Mouse (Mus musculus) induced T-regulatory cell, adult 2 months (primary cell): ENCODE data around the gene Ptk7.
A peak's percentile ranks its signal among the peaks of the same experiment; 100 is the strongest.

Source experiments
- DNase-seq: peaks from one replicate; pipeline ENCODE4 v3.0.0-alpha.2; 2012; ENCODE audit warnings: low read depth

Ptk7 gene

DNA sequence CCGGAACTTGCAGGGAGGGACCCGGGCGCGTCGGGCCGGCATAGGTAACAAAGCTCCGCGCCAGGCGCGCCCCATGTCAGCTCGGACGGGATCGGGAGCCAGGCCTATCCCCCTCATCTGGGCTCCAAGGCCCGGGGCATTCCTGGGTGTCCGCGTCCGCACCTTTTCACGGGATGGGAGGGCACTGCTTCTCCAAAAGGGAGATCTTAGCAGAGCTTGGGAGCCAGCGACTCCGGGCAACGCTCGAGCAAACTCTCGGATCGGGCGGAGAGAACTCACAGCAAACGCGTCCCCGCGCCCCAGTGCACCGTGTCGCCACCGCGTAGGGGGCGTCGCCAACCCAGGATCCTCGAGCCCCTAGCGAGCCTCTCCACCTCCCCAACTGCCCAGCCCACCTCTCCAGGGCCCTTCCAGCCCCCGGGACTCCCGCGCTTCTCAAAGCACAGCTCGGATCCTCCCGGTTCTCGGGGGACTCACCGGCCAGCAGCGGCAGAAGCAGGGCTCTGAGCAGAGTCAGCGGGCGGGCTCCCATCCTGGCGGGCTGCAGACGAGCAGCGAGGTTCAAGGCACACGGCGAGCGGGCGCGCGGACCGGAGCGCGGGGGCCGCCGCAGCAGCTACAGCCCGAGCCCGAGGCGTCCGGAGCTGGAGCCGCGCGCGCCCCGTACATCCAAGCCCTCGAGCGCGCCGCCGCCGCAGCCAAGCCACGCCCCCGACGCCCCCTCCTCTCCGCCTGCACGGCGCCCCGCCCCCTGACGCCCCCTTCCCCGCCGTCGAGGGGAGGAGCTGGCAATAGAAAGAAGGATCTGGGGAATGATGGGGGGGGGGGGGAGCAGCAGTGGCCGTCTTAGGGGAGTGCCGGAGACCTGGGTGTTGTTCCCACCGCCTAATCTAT lies at the start of gene Ptk7:
Gene Ptk7, minus strand, starts transcription at position 714 of the 894 bp plus-strand sequence.
- no peak for DNase-seq

DNA sequence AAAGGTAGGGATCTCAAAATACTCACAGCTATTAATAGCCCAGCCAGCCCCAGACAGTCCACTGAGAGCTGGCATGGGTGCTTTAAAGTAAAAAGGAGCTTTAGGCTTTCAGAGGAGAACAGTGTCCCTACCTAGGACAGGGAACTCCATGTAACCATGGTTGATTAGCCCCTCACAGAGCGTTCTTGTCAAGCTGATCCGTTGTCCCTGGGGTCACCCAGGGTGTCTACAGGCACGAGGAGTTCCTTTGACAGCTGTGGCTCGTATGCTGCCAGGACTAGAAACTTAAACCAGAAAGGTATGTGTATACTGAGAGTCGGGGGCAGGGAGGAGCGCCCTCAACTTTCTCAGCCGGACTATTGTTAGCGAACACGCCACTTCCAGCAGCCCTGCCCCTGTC lies 49.6 kb upstream of the Ptk7 start:
- DNase-seq: no peak

DNA sequence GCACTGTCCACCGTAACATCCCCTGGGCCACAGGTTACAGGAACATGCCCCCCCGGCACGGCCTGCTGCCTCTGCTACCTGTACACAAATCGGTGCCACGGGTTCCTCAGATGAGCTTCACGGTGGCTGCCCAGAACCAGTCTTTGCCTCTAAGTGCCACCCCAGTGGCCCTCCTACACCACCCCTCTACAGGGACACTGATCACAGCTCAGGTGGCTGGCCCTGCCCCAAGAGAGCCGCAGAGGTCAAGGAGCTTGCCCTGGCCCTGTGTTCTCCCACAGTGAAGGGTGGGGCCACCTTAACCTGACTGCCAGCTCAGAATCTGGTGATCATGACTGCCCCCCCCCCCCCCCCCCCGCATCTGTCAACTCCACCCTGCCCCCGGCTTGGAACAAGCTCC lies 49.1 kb upstream of the Ptk7 start, which contains the start of gene Mea1:
Gene Mea1, plus strand, starts transcription at position 378 of the 400 bp plus-strand sequence.
- DNase-seq: no peak

DNA sequence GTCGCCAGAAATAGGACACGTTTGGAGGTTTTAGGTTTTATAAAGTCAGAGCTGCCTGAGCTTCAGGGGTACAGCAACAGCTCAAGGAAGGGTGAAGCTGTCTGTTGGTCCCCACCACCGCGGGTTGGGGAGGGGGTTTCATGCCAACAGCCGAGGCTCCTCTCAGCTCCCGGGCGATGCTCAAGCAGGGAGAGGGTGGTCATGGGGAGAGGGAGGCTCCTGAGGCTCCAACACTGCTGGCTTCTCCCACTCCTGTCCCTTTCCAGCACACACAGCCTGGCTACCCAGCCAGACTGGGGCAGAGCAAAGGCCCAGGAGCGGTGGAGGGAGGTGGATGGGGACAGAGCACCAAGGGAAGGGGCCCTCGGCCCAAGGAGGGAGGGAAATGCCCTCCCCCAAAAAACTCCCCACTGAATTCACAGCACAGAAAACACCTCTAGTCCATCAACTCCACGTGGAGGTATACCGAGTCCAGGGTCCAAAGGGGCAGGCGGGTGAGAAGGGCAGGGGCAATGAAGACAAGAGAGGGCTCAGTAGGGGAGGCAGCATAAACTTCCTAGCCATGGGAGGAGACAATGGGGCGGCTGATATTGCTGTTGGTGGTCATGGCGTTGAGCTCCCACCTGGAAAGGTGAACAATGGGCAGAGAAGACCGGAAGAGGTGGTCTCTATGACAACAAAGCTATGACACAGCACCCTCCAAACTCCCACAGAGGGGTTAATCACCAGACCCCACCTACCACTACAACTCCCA lies 45.4 kb upstream of the Ptk7 start:
- peak; percentile 22 for DNase-seq

DNA sequence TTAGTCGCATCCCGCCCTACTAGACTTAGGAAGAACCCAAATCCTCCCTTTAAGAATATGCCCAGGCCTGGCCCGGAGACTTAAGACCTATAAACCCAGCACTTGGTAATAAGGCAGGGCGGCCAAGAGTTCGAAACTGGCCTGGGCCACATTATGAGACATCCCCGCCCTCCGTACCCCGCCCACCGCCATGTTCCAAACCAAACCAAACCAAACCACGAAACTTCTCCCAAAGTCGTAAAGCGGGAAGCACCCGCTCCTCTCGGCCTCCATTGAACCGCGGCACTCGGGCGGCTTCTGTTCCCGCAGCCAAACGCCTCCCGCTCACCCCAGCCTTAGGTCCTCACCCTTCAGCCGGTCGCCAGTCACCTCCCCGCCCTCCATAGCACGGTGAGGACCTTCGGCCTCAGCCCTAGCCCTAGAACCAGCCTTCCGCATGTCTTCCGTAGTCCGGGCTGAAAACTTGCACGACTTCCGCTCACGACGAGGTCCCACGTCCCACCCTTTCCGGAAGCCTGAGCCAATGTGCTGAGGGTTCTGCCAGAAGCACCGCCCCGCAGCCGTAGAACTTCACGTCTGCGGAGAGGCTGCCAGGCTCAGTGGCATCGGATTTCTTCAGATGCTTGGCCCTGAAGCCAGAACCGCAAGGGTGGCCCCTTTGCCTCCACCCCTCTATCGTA lies 44.7 kb upstream of the Ptk7 start, which contains the start of gene Rrp36:
Gene Rrp36, minus strand, starts transcription at position 503 of the 680 bp plus-strand sequence.
- peak; percentile 96 for DNase-seq

DNA sequence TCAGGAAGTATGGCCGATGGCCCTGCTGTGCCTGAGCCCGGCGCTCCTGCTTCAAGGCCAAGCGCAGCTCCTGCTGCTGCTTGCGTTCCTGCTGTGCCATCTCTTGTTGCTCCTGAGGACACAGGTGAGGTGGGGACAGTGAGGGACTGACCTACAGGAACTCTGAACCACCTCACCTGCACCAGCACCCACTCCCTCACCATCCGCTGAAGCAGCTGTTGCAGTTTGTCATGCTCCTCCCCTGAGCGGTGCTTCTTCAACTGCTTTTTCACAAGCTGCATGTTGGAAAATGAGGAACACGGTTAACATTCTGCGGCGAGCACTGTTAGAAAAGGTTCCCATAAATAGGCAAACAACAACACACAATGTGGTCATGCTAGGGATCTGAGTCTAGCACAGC lies 40.6 kb upstream of the Ptk7 start:
- no peak for DNase-seq

DNA sequence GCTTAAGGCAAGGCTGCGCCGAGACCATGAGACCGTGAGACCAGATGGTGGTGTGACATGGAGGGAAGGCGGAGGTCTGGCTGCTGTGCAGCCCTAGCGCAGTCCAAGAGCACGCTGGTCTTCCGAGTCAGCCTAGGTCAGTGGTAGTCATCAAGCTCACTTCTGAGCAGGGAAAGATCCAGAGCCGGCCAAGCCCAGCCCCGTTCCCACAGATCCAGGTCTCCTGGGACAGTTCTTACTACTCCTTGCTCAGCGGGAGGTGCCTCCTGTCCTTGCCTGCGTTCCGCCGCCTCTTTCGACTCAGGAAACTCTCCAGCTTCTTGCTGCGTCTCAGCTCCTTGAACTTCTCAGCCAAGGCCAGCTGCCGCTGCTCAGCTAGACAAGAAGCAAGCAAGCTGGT lies 38.4 kb upstream of the Ptk7 start:
- no peak for DNase-seq

DNA sequence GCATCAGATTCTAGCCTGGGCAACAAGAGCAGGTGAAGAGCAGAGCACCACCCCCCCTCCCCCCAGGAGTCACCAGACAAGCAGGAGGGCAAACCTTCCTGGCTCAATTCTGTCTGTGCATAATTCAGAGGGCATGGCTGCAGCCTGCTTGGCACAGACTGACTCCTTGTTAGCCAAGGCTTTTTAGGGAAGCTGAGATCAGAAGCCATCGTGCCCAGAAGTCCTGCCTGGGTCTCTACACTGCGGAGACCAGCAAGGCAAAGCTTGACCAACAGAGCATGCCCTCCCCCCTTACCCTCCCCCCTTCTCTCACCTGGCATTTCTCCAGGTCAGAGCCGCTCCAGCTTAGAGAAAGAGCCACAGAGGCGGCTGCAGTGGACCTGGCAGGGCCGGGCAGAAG lies 33.4 kb upstream of the Ptk7 start:
- DNase-seq: no peak

DNA sequence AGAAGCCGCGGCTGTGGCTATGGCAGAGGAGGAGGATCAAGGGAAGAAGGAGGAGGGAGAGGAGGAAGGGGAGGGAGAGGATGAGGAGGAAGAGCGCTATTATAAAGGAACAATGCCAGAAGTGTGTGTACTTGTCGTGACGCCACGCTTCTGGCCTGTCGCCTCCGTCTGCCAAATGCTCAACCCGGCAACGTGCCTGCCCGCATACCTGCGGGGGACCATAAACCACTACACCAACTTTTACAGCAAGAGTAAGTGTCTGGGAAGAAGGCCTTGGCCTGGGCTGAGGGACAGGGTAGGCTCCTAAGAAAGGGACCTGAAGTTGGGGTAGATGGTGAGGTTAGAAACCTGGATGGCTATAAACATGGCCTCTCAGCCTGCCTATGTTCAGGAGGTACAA lies 32.7 kb upstream of the Ptk7 start:
- no peak for DNase-seq

DNA sequence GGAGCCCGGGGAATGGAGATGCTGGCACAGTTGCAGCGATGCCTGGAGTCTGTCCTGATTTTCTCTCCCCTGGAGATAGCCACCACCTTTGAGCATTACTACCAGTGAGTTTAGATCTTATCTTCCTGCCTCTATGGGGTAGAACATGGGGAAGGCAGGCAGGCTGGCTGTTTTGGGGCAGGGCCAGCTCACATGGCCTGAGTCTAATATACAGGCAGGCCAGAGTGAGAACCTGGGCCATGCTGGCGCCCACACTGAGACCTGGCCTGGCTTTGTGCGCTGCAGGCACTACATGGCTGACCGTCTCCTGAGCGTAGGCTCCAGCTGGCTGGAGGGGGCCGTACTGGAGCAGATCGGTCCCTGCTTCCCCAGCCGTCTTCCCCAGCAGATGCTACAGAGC lies 32.0 kb upstream of the Ptk7 start:
- DNase-seq: no peak

DNA sequence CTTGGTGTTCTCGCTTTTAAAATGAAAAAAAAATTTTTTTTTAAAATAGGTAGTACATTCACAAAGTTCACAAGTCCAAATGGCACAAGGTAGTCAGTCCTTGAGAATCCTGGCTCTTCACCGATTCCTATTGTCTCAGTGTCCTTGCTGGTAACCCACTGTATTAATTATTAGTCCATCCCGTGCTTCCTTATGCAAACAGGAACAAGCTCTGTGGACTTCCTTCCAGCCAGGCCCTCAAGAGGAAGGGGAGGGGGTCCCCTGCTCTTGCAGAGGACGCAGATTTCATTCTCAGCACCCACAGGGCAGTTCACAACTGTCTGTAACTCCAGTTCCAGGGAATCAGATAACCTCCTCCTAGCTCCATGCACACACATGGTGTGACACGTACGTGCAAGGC lies 26.8 kb upstream of the Ptk7 start:
- no peak for DNase-seq

DNA sequence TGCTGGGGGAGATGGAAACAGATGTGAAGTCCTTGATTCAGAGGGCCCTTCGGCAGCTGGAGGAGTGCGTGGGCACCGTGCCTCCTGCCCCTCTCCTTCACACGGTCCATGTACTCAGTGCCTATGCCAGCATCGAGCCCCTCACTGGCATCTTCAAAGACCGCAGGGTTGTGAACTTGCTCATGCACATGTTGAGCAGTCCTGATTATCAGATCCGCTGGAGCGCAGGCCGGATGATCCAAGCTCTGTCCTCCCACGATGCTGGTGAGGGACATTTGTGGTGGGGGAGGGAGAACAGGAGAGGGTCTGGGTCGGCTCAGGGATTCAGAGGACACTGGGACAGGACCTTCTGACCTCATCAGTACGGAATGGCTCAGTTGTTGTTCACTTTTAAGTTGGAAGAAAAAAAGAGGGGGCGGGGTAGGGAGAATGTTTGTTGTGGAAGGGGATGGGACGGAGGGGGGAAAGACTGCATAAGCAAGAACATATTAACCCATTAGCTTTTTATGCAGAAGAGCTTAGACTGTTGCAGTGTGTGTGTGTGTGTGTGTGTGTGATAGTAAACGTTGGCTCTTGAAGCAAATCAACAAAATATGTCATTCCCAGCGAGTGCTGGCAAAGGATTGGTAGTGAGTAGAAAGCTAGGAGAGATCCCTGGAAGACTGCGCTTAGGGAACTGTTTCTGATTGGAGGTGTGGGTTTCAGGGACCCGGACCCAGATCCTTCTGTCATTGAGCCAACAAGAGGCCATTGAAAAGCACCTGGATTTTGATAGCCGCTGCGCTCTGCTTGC lies 22.6 kb upstream of the Ptk7 start:
- no peak for DNase-seq

DNA sequence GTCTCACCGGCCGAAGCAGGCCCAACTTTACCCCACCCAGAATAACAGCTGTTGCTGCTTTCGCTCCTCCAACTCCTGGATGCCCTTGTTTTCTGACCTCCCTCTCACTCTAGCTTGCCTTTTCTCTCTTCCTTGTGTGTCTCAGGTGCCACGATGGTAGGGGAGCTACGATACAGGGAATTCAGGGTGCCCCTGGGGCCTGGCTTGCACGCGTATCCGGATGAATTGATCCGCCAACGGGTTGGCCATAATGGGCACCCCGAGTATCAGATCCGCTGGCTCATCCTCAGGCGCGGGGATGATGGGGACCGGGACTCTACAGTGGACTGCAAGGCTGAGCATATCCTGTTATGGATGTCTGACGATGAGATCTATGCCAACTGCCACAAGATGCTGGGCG lies 22.0 kb upstream of the Ptk7 start:
- DNase-seq: no peak

DNA sequence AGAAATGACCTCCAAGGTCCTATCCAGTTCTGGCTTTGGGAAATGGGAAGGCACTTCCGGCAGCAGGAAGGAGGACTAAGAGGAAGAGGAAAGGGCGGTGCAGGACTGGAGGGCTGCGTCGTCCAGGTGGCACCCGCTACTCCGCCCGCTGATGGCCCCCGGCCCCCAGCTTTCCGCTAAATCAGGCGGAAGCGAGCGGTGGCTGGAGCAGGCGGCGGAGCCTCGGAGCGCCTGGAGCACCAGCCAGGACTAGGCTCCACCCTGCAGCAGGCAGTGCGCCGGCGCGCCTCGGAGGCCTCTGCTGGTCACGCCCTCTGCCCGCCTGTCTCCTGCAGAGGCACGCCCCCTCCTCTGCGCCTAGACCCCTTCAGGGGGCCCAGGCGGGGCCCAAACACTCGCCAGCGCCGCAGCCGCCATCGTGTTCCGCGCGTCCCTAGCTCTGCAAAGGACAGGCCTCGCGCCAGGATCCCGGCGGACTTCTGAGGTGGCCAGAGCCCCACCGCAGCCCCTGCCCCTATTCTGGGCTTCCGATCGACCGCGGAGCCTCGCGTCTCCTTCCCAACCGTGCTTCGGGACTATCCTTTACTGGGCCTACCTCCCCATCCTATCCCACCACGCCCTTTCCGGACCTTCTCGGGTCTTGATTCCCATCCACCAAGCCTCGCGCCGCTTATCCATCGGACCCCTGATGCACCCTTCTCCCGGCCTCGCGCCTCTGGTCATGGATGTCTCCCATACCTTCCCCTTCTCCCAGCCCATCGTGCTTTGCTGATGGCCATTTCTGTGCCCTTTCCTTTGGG lies 21.1 kb upstream of the Ptk7 start, which contains the start of gene Cul7:
Gene Cul7, plus strand, starts transcription at position 106 of the 800 bp plus-strand sequence.
- peak; percentile 90 for DNase-seq

DNA sequence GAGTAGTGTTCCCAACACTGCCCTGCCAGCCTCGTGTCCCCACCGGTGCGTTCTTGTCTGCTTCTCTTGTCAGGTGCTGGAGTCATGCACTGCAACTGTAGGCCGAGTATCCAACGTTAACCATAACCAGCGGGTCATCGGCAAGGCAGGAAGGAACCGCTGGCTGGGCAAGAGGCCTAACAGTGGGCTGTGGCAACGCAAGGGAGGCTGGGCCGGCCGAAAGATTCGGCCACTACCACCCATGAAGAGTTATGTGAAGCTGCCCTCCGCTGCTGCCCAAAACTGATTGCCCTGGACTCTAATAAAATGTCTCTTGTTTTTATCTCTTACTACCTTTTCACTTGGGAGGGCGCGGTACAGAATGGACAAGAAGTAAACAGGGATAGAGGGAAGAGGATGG lies 20.5 kb upstream of the Ptk7 start:
- DNase-seq: no peak

DNA sequence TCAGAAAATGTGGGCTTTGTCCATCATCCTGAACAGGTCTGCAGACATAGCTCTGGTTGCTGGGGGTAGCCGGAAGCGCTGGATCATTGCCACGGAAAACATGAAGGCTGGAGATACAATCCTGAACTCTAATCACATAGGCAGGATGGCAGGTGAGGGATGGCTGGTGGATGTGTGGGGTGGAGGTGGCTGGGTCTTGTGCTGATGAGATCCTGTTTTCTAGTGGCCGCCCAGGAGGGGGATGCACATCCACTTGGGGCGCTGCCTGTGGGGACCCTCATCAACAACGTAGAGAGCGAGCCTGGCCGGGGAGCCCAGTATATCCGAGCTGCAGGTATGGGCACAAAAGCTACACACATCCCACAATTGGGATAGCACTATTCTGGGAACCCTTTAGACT lies 19.1 kb upstream of the Ptk7 start:
- no peak for DNase-seq

DNA sequence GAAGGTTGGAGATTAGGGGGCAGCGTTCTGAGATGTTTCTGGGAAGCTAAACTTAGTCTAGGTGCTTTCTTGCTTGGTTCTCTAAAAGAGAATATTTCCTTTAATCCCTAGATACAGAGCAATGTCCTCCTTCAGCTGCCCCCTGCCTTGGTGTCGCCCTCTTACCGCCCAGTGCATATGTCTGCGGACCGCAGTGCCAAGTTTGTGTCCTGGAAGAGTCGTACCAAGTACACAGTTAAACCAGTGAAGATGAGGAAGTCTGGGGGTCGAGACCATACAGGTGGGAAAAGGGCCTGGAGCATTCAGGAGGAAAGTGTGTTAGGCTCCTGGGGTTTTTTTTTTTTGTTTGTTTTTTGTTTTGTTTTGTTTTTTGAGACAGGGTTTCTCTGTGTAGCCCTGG lies 18.0 kb upstream of the Ptk7 start:
- no peak for DNase-seq

DNA sequence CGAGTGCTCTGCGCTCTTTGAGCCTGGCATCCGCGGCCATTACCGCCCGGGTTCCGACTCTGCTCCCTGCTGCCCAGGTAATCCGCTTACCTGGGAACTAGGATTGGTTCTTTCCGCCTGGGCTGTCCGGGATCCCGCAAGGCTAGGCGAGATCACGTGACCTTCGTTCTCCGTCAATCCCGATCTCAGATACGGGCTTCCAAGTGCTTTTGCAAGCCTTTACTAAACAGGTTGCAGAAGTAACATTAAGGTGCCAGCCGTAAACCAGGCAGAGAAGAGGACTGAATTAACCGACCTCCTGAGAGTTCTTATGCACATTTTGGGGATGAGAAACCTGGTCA lies 17.0 kb upstream of the Ptk7 start:
- DNase-seq: no peak

DNA sequence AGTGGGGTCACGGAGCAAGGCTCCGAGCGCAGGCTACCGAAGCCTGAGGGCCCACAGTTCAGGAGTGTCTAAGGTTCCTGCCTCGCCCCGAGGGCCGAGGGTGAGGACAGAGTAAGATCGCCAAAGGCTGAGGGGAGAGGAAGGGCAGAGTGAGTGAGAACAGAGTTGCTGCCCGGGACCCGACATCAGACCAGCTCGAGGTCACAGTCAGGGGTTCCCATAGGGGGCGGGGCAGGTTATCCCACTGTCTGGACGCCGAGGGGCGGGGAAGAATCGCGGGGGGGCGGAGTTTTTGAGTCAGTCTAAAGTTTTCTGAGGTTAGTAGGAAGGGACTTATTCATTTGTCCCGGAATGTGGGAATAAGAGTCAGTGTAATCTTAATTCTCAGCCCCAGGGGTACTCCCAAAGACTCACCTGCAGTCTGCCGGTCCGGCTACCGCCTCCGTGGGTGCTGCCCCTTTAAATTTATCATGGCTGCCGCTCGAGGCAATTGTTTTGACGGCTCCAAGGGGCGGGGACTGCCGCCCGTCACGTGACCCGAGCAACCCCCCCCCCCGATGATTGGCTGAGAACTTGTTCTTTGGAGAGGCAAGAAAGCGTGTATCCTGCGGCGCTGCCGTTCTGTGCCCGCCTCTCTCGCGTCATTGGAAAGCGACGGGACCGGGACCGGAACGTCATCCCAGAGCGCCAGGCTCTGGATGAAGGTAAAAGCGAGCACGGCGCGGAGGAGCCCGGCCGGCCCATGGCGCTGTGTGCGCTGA lies 16.4 kb upstream of the Ptk7 start, which contains the start of the genes Klc4 and Mrpl2:
Gene Klc4, minus strand, starts transcription at position 462 of the 761 bp plus-strand sequence.
Gene Mrpl2, plus strand, starts transcription at position 669 of the 761 bp plus-strand sequence.
- peak; percentile 99 for DNase-seq

DNA sequence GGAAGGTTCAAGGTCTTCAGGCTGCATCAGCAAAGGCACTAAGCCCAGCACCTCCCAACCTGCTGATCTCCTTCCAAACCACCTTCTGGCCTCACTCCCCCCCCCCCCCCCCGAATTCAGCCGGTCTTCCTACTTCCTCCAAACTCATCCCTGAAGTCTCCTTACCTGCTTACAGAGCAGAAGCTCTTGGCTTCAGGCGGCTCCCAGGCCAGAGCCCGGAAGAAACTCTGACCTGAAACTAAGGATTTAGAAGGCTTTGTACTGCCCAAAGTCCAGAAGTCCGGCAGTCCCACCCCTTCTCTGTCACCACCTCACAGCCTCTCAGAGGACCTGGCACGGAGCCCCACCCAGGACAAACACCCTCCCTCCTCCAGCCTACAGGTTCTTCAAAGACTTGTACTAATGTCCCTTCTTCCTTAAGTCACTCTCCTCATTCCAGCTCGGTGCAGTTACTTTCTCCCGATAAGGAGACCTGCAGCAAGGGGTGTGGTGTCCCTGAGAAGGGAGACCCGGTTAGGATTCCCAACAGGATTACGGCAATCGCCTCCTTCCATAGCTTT lies 15.7 kb upstream of the Ptk7 start:
- no peak for DNase-seq
